Mouse (Mus musculus) left cerebral cortex, adult 11 months (tissue): ENCODE data around the gene Plekha8.

Experiments used
- DNase-seq: peaks from one replicate; pipeline ENCODE4 v3.0.0; 2022; ENCODE audit warnings: low spot score

Gene Plekha8

GRCm38 (mm10) chr6:54643181-54643580, 48.3 kb downstream of the Plekha8 start:
- no peak for DNase-seq

GRCm38 (mm10) chr6:54655471-54656095, 60.7 kb downstream of the Plekha8 start:
- DNase-seq = no peak

- DNase-seq = no peak
Measured at GRCm38 (mm10) chr6:54657861-54658260, 63.0 kb downstream of the Plekha8 start.

- no peak for DNase-seq
Measured at GRCm38 (mm10) chr6:54669868-54670267, 75.0 kb downstream of the Plekha8 start.

- DNase-seq = no peak
Measured at GRCm38 (mm10) chr6:54672901-54673300, 78.0 kb downstream of the Plekha8 start.

GRCm38 (mm10) chr6:54679686-54680085, 84.8 kb downstream of the Plekha8 start:
- no peak for DNase-seq

GRCm38 (mm10) chr6:54680891-54681745, 86.2 kb downstream of the Plekha8 start, which contains the start of gene Mturn:
Gene Mturn (plus strand): TSS chr6:54681624.
- peak; percentile 94 for DNase-seq

- no peak for DNase-seq
Measured at GRCm38 (mm10) chr6:54681746-54682428, 87.0 kb downstream of the Plekha8 start.

GRCm38 (mm10) chr6:54684085-54684484, 89.2 kb downstream of the Plekha8 start:
- DNase-seq = no peak

GRCm38 (mm10) chr6:54685103-54685502, 90.2 kb downstream of the Plekha8 start:
- DNase-seq = no peak

GRCm38 (mm10) chr6:54685716-54686395, 90.9 kb downstream of the Plekha8 start:
- DNase-seq = no peak

- DNase-seq = no peak
Measured at GRCm38 (mm10) chr6:54686946-54687737, 92.2 kb downstream of the Plekha8 start.

- DNase-seq = no peak
Measured at GRCm38 (mm10) chr6:54688467-54689323, 93.8 kb downstream of the Plekha8 start.

- DNase-seq = no peak
Measured at GRCm38 (mm10) chr6:54689686-54690085, 94.8 kb downstream of the Plekha8 start.

GRCm38 (mm10) chr6:54690838-54691237, 95.9 kb downstream of the Plekha8 start:
- no peak for DNase-seq

- no peak for DNase-seq
Measured at GRCm38 (mm10) chr6:54691368-54692116, 96.6 kb downstream of the Plekha8 start.

- no peak for DNase-seq
Measured at GRCm38 (mm10) chr6:54692201-54692600, 97.3 kb downstream of the Plekha8 start.

GRCm38 (mm10) chr6:54693286-54693685, 98.4 kb downstream of the Plekha8 start:
- no peak for DNase-seq
